Mouse (Mus musculus): ENCODE measurements around the gene Rac3.

The Rac3 gene

GRCm38 (mm10) chr11:120706120-120706519, 15.2 kb upstream of the Rac3 start:
- no peak for DNase-seq (ENCODE audit: low spot score)

DNA sequence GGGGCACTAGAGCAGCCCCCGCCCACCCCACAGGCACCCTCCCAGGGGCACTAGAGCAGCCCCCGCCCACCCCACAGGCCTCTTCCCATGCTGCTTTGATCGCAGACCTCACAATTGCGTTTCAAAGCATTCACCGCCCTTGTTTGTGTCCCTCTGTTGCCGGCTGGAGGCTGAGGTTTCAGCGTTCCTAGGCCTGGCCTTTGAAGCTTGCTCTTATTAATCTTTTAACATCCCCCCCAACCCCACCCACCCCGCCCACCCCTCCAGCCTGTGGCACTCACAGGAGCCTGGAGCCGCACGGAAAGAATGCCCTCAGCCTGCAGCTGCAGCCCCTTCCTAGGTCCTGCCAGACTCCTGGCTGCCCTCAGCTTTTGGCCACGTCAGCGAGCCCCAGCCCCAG, 14.0 kb upstream of the Rac3 start:
- DNase-seq (ENCODE audit: low spot score), result no peak

GRCm38 (mm10) chr11:120707969-120708368, 13.3 kb upstream of the Rac3 start:
- no peak for DNase-seq (ENCODE audit: low spot score)

GRCm38 (mm10) chr11:120709551-120709950, 11.7 kb upstream of the Rac3 start:
- DNase-seq (ENCODE audit: low spot score), result no peak

- DNase-seq (ENCODE audit: low spot score), result no peak
These were observed 10.6 kb upstream of the Rac3 start for GRCm38 (mm10) chr11:120710672-120711071.

DNA sequence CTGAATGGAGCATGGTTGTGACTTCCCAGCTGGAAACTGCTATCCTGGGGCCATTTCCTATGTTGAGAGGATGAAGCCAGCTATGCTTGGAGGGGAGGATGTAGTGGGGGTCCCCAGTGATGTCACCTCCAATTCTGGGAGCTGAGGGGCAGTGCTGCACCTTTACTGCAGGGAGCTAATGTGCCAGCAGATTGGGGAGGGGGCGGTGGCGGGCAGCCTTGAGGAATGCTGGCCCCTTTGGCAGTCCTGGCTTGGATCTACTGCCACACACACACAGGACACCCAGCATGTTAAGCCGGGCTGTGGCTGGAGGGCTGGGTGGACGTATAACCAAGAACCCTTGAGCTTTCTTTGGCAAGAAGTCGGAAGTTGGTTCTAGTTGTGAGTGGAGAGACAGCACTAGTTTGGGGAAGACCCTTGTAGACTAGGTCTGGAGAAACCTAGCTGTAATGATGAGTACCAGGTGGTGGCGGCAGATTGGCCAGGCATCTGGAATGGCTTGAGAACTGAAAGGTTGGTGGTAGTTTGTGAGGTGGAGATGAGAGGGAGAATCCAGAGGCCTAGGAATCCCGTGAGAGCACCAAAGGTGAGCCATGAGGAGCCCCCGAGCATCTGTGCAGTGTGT, 9.2 kb upstream of the Rac3 start:
- DNase-seq (ENCODE audit: low spot score), result no peak

- no peak for DNase-seq (ENCODE audit: low spot score)
These were observed 8.3 kb upstream of the Rac3 start for GRCm38 (mm10) chr11:120712771-120713568.

- DNase-seq (ENCODE audit: low spot score), result peak; percentile 99
These were observed 7.4 kb upstream of the Rac3 start, which contains the start of the genes Cenpx and Lrrc45 for GRCm38 (mm10) chr11:120713580-120714518. Gene Cenpx, minus strand, starts transcription at chr11:120713738. Gene Lrrc45, plus strand, starts transcription at chr11:120713925.

GRCm38 (mm10) chr11:120714546-120714945, 6.7 kb upstream of the Rac3 start:
- DNase-seq (ENCODE audit: low spot score), result no peak

GRCm38 (mm10) chr11:120715131-120715530, 6.1 kb upstream of the Rac3 start:
- DNase-seq (ENCODE audit: low spot score), result no peak

DNA sequence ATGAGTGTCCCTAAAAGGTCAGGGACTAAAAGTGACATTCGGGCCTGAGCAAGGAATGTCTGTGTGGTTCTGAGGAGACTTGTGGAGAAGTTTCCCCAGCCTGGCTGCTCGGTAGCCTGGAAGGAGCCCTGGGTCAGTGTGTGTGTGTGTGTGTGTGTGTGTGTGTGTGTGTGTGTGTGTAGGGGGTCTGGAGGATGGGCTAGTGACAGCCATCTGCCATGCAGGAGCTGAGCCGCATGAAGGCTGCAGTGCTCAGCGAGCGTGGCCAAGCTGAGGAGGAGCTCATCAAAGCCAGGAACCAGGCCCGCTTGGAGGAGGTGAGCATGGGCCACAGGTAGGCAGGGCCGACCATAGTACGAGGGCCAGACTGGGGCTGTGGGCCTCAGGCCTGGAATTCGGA, 2.0 kb upstream of the Rac3 start:
- no peak for DNase-seq (ENCODE audit: low spot score)

DNA sequence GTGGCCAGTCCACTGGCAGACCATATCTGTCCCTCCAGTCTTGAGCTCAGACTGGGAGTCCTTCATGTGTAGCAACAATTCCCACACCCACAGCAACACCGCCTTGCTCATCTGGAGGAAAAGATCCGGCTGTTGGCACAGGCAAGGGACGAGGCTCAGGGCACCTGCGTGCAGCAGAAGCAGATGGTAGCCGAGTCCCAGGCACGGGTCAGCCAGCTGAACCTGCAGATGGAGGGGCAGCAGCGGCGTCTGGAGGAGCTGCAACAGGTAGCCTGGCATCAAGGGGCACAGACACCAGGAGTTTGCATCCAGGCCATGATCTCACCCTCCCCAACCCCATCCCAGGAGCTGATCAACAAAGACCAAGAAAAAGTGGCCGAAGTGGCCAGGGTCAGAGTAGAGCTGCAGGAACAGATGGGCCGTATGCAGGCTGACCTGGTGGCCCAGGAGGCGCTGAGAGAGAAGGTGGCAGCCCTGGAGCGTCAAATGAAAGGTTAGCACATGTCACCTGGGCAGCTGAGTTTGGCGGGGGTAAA, 1.4 kb upstream of the Rac3 start:
- no peak for DNase-seq (ENCODE audit: low spot score)

GRCm38 (mm10) chr11:120720450-120720849, 820 bp upstream of the Rac3 start:
- peak; percentile 92 for DNase-seq (ENCODE audit: low spot score)

DNA sequence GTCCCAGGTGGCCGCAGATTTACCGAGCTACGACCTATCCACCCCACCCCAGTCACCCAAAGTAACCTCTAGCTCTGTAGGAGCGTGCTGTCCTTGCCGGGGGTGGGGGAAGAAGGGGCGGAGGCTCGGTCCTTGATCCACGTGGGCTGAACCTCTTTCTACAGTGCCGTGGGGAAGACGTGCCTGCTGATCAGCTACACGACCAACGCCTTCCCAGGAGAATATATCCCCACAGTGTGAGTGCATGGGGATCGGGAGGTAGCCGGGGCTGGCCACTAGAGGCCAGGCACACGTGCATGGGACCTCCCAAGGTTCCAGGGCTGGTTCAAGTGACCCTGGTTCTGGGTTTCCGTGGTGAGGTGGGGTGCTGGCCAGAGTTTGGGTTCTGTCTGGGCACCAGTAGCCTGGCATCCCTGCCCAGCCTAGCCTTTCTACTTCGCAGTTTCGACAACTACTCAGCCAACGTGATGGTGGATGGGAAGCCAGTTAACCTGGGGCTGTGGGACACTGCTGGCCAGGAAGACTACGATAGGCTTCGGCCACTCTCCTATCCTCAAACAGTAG, 879 bp downstream of the Rac3 start:
- no peak for DNase-seq (ENCODE audit: low spot score)

DNA sequence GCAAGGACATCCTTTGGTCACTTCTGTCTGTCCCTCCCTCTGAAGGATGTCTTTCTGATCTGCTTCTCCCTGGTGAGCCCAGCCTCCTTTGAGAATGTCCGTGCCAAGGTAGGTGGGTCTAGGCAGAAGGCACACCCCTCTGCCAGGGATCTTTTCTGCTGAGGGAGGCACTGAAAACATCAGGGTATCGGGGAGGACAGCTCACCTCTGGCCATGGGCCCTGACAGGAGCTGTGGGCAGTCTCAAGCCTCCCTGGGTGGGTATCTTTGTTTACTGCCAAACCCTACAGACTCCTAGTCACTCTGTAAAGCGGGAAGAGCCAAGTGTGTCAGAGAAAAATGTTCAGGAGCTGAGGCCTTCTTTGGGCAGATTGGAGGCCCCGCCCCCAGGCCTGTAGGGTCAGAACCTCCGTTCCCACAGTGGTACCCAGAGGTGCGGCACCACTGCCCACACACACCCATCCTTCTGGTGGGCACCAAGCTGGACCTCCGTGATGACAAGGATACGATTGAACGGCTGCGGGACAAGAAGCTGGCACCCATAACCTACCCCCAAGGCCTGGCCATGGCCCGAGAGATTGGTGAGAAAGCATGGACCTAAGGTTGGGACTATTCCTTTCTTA, 1.6 kb downstream of the Rac3 start:
- no peak for DNase-seq (ENCODE audit: low spot score)

DNA sequence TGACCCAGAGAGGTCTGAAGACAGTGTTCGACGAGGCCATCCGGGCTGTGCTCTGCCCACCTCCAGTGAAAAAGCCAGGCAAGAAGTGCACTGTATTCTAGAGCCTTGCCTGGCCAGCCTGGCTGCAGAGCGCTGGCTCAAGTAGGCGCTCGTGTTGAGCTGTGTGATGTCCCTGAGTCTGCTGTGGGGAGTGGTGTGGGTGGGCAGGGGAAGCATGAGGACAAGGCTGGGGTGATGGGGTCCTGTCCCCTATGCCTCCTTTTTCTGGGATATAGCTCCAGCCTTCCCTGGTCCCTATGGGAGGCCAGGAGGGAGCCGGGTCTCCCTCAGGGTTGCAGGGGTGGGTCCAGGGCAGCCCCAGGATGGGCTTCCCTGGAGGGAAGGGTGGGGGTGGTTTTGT, 2.2 kb downstream of the Rac3 start:
- DNase-seq (ENCODE audit: low spot score), result no peak

DNA sequence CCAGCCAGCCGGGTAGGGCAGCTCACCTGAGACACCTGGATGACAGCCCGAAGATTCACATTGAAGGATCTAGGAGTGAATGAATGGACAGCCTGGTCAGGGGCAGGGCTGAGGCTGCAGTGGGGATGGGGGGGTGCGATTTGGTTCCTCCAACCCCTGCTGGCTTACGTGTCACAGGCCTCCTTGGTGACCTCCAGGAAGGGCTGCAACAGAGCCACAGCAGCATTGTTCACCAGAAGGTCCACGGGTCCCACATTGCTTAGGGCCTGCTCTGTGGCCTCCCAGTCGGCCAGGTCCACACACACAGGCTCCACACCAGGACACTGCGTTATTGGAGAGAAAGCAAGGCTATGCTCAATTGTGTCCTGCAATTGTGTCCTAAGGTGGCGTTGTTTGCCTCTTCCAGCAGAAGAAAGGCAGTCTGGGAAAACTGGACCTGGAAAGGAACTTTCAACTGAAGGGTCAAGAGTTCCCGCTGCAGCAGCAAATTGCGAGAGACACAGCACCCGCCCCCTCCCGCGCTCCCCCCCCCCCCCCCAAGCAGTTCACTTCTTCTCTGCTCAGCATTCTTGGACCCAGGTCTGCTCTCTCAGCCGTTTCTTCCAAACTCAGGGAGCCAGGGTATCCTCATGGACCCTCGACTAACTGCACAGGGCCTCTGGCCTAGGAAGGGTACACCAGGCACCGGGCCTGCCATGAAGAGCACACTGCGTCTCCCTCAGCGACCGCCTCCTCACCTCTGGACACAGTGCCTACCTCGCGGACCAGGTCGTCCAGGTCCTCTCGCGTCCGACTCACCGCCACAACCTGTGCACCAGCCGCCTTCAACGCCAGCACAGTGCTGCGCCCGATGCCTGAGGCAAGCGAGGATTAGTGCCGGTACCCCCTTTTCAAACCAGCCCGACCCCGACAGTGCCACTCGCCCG, 5.2 kb downstream of the Rac3 start:
- DNase-seq (ENCODE audit: low spot score), result no peak

GRCm38 (mm10) chr11:120727169-120727527, 5.9 kb downstream of the Rac3 start, which contains the start of gene Dcxr:
Gene Dcxr, minus strand, starts transcription at chr11:120727281.
- DNase-seq (ENCODE audit: low spot score), result peak; percentile 97

- DNase-seq (ENCODE audit: low spot score), result no peak
These were observed 6.3 kb downstream of the Rac3 start for GRCm38 (mm10) chr11:120727564-120727963.

DNA sequence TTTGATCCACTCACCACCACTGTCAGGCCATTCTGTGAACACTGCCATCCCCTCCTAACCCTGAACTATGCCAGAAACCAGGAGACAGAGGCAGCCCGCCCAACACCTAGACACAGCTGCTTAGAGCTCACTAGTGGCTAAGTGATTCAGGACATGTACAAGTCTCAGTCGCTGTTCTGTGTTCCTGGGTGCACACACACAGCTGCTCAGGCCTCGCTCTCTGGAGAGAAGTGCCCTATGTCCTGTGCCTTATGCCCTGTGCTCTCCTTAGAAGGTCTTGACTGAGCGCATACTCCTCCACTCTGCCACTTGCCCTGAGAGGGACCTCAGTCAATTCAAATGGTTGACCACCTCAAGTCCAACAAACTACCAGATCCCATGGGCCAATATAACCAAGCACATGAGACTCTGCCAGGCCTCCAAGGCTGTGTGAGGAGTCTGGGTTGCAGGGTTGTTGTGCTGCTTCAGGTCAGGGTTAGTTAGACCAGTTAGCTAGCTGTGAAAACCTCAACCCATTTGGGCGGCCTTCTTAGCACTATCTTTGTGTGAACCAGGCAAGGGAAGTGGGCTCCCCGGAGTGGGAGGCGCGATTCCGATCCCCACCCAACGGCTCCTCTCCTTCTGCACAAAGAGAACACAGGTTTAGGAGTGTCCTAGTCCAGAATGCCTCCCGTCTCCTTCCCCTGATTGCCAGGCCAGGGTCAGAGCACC, 7.4 kb downstream of the Rac3 start:
- DNase-seq (ENCODE audit: low spot score), result no peak
